Mouse (Mus musculus) liver, adult (tissue): ENCODE data around the gene Cic.

Experiments used
- GATA4 ChIP-seq: IDR thresholded peaks from 2 replicates; pipeline ENCODE4 v1.6.1; 2014; ENCODE audit warnings: mild to moderate bottlenecking, low read length; ENCODE audit not compliant: insufficient replicate concordance

Cic gene

GRCm38 (mm10) chr7:25316532-25317445, 49.3 kb downstream of the Cic start, which contains the start of gene Megf8:
Gene Megf8, plus strand, starts transcription at chr7:25317164.
- TF ChIP-seq GATA4 = peak; percentile 7; the same call in 1 of the 2 replicates

GRCm38 (mm10) chr7:25317446-25317999, 50.0 kb downstream of the Cic start:
- TF ChIP-seq GATA4 = no peak

- TF ChIP-seq GATA4 = no peak
Observed at GRCm38 (mm10) chr7:25322058-25322484, 54.6 kb downstream of the Cic start.

- no peak for TF ChIP-seq GATA4
Observed at GRCm38 (mm10) chr7:25323219-25323618, 55.7 kb downstream of the Cic start.

GRCm38 (mm10) chr7:25326233-25326632, 58.7 kb downstream of the Cic start:
- TF ChIP-seq GATA4 = no peak

GRCm38 (mm10) chr7:25333596-25334307, 66.2 kb downstream of the Cic start:
- no peak for TF ChIP-seq GATA4

- no peak for TF ChIP-seq GATA4
Observed at GRCm38 (mm10) chr7:25334472-25334871, 67.0 kb downstream of the Cic start.

- no peak for TF ChIP-seq GATA4
Observed at GRCm38 (mm10) chr7:25339329-25339728, 71.8 kb downstream of the Cic start.

- TF ChIP-seq GATA4 = no peak
Observed at GRCm38 (mm10) chr7:25341000-25341784, 73.7 kb downstream of the Cic start.
